Mouse (Mus musculus) myocyte (in vitro differentiated cells): ENCODE measurements around the gene Smarce1. TPM values are rescaled to one million over a fixed set of nuclear protein-coding genes. Genes with fewer than 3 reads are reported as not detected.

Source experiments
- H3K27me3 ChIP-seq: one replicate; pipeline ENCODE4 v1.6.1; 2011; ENCODE audit not compliant: control insufficient read depth, insufficient read depth, insufficient read length
- H3K36me3 ChIP-seq: one replicate; pipeline ENCODE4 v1.6.1; 2011; ENCODE audit not compliant: control insufficient read depth, insufficient read depth
- H3K4me2 ChIP-seq: one replicate; pipeline ENCODE4 v1.6.1; 2011; ENCODE audit warnings: low read depth, control low read depth
- H3K4me3 ChIP-seq: one replicate; pipeline ENCODE4 v1.5.1; 2011; ENCODE audit warnings: mild to moderate bottlenecking, control low read depth, moderate library complexity
- H3K79me2 ChIP-seq: one replicate; pipeline ENCODE4 v1.6.1; 2011; ENCODE audit not compliant: control insufficient read depth, insufficient read depth
- H3ac ChIP-seq: one replicate; pipeline ENCODE4 v1.6.1; 2011; ENCODE audit not compliant: control insufficient read depth, insufficient read length
- CEBPB ChIP-seq: IDR thresholded peaks from 2 replicates; pipeline ENCODE4 v1.6.1; 2011; ENCODE audit warnings: mild to moderate bottlenecking, moderate library complexity; ENCODE audit not compliant: poor library complexity, insufficient read depth, severe bottlenecking
- E2F4 ChIP-seq: IDR thresholded peaks from one replicate; pipeline ENCODE4 v1.6.1; 2011; ENCODE audit warnings: mild to moderate bottlenecking, control low read depth, moderate library complexity; ENCODE audit not compliant: insufficient read depth
- MAX ChIP-seq: IDR thresholded peaks from one replicate; pipeline ENCODE4 v1.6.1; 2011; ENCODE audit warnings: low read depth, mild to moderate bottlenecking, control low read depth
- MYOD1 ChIP-seq, 3 experiments: IDR thresholded peaks; one replicate each; pipeline ENCODE4 v1.6.1; 2011; ENCODE audit warnings: control low read depth in 2 of 3, low read depth in 2 of 3, mild to moderate bottlenecking in 2 of 3, moderate library complexity in 1 of 3; ENCODE audit not compliant: insufficient read length in 2 of 3, control insufficient read depth in 1 of 3
- MYOG ChIP-seq, 3 experiments: IDR thresholded peaks; one replicate each; pipeline ENCODE4 v1.6.1; 2011; ENCODE audit warnings: control low read depth in 2 of 3, low read depth in 2 of 3, mild to moderate bottlenecking in 2 of 3; ENCODE audit not compliant: insufficient read length in 2 of 3, control insufficient read depth in 1 of 3, insufficient read depth in 1 of 3
- POLR2A ChIP-seq: IDR thresholded peaks from one replicate; pipeline ENCODE4 v1.6.1; 2011; ENCODE audit warnings: low read depth, mild to moderate bottlenecking, control low read depth, moderate library complexity; ENCODE audit not compliant: insufficient read length
- POLR2AphosphoS2 ChIP-seq: IDR thresholded peaks from one replicate; pipeline ENCODE4 v1.6.1; 2011; ENCODE audit warnings: low read depth, control low read depth; ENCODE audit not compliant: insufficient read length
- REST ChIP-seq: IDR thresholded peaks from one replicate; pipeline ENCODE4 v1.6.1; 2011; ENCODE audit warnings: mild to moderate bottlenecking, control low read depth, moderate library complexity; ENCODE audit not compliant: insufficient read depth, insufficient read length
- SRF ChIP-seq: IDR thresholded peaks from one replicate; pipeline ENCODE4 v1.6.1; 2011; ENCODE audit warnings: low read depth; ENCODE audit not compliant: control insufficient read depth, insufficient read length
- TCF12 ChIP-seq: IDR thresholded peaks from one replicate; pipeline ENCODE4 v1.6.1; 2011; ENCODE audit warnings: mild to moderate bottlenecking, control low read depth; ENCODE audit not compliant: poor library complexity, insufficient read depth, severe bottlenecking
- TCF3 ChIP-seq: IDR thresholded peaks from one replicate; pipeline ENCODE4 v1.6.1; 2011; ENCODE audit warnings: low read depth, control low read depth; ENCODE audit not compliant: insufficient read length
- USF1 ChIP-seq: IDR thresholded peaks from one replicate; pipeline ENCODE4 v1.6.1; 2011; ENCODE audit warnings: low read depth, mild to moderate bottlenecking, control low read depth, moderate library complexity
- polyA plus RNA-seq: library from polyadenylated mRNA; unstranded; fragments of >200 nt; fragmentation: generic; extraction: Trizol; gene quantifications from one replicate; pipeline ENCODE4 v1.2.1, GENCODE M21; 2012; ENCODE audit warnings: missing spikeins

Smarce1 gene
- polyA plus RNA-seq, 1 experiment: 90.3 TPM

- Histone ChIP-seq H3K4me3 (no peak overlapping the region), H3K79me2 (no peaks in the 10 kb centered on the region), H3K36me3 (no peaks in the 10 kb centered on the region), H3K27me3 (peaks cover 69% of the 10 kb centered on the region), H3K4me2 (no peak overlapping the region), H3ac (no peak overlapping the region)
- no peak for TF ChIP-seq POLR2AphosphoS2
- no peak for TF ChIP-seq MAX
- TF ChIP-seq E2F4: no peak
- TF ChIP-seq TCF3: no peak
- no peak for TF ChIP-seq MYOD1 (IDR thresholded peaks at IDR 0.05; ENCODE audit: control insufficient read depth in 1 of 3, insufficient read length in 2 of 3, low read depth in 2 of 3)
- TF ChIP-seq MYOG (IDR thresholded peaks at IDR 0.05; ENCODE audit: control insufficient read depth in 1 of 3, insufficient read depth in 1 of 3, insufficient read length in 2 of 3, low read depth in 2 of 3): no peak
- no peak for TF ChIP-seq REST
- TF ChIP-seq TCF12: no peak
- no peak for TF ChIP-seq SRF
- TF ChIP-seq POLR2A: no peak
- no peak for TF ChIP-seq USF1
- TF ChIP-seq CEBPB: no peak
These were observed 44.0 kb downstream of the Smarce1 start for GRCm38 (mm10) chr11:99186836-99187235.

- peak overlapping the region; percentile 6 for H3K4me2 ChIP-seq
- no peak overlapping the region for H3ac ChIP-seq
- no peak for TF ChIP-seq MAX
- no peak for TF ChIP-seq SRF
- H3K36me3 ChIP-seq: no peaks in the 10 kb centered on the region
- H3K27me3 ChIP-seq: peaks cover 41% of the 10 kb centered on the region
- H3K4me3 ChIP-seq: no peak overlapping the region
- H3K79me2 ChIP-seq: no peaks in the 10 kb centered on the region
These were observed 48.2 kb downstream of the Smarce1 start for GRCm38 (mm10) chr11:99182575-99182974.

- Histone ChIP-seq H3K79me2 (no peaks in the 10 kb centered on the region), H3K4me3 (no peak overlapping the region), H3K4me2 (no peak overlapping the region), H3K27me3 (peaks cover 32% of the 10 kb centered on the region), H3ac (no peak overlapping the region), H3K36me3 (no peaks in the 10 kb centered on the region)
- no peak for TF ChIP-seq REST
- no peak for TF ChIP-seq TCF12
- no peak for TF ChIP-seq POLR2A
- TF ChIP-seq USF1: no peak
- no peak for TF ChIP-seq E2F4
- TF ChIP-seq TCF3: no peak
- TF ChIP-seq MYOG (IDR thresholded peaks at IDR 0.05; ENCODE audit: control insufficient read depth in 1 of 3, insufficient read depth in 1 of 3, insufficient read length in 2 of 3, low read depth in 2 of 3): no peak
- TF ChIP-seq MAX: no peak
- no peak for TF ChIP-seq CEBPB
- TF ChIP-seq POLR2AphosphoS2: no peak
- TF ChIP-seq MYOD1 (IDR thresholded peaks at IDR 0.05; ENCODE audit: control insufficient read depth in 1 of 3, insufficient read length in 2 of 3, low read depth in 2 of 3): no peak
- no peak for TF ChIP-seq SRF
These were observed 50.7 kb downstream of the Smarce1 start for GRCm38 (mm10) chr11:99180071-99180470.

GRCm38 (mm10) chr11:99177925-99178198, 53.0 kb downstream of the Smarce1 start:
- TF ChIP-seq E2F4 (no peak), MYOD1 (IDR thresholded peaks at IDR 0.05; ENCODE audit: control insufficient read depth in 1 of 3, insufficient read length in 2 of 3, low read depth in 2 of 3) (no peak), MYOG (IDR thresholded peaks at IDR 0.05; ENCODE audit: control insufficient read depth in 1 of 3, insufficient read depth in 1 of 3, insufficient read length in 2 of 3, low read depth in 2 of 3) (no peak), TCF12 (no peak), POLR2AphosphoS2 (no peak), USF1 (no peak), MAX (no peak), CEBPB (no peak), REST (no peak), POLR2A (no peak), TCF3 (no peak), SRF (no peak)
- no peak overlapping the region for H3K4me3 ChIP-seq
- no peak overlapping the region for H3K4me2 ChIP-seq
- H3K79me2 ChIP-seq: no peaks in the 10 kb centered on the region
- H3ac ChIP-seq: no peak overlapping the region
- H3K36me3 ChIP-seq: no peaks in the 10 kb centered on the region
- H3K27me3 ChIP-seq: peaks cover 19% of the 10 kb centered on the region

DNA sequence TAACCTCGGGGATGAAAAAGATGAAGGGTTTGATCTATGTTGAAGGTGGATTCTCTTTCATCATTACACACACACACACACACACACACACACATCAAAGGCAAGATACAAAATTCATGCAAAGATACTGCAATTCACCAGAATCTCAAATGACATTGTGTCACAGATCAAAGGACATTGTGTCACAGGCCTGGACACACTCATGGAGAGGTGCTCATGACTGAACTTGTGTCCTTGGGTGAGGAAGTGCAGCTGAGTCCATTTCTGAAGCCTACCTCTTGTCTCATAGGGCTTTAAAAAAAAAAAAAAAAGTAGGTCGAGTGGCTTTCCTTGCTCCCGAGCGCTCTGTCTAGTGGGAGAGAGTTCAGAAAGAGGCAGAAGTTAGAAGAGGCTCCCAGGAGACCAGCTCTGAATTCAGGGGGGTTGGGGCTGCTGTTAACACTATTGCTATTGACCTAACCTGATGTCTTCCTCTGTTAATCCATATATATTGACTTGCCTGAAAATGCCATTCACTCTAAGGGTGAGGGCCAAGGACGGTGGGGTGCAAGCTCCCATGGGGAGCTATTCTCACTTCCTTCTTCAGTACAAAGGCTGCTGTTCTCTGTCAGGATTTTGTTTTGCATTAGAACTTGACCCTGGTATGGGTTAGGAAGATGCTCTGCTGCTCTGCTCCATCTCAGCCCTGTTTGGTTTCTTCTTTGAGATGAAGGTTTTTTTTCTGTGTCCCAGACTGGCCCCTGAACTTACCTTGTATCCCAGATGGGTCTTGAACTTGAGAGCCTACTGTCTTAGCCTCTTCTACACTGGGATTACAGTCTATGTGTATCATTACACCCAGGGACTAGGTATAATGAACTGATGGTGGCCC, 53.5 kb downstream of the Smarce1 start:
- H3K27me3 ChIP-seq: peaks cover 15% of the 10 kb centered on the region
- no peak overlapping the region for H3ac ChIP-seq
- H3K4me2 ChIP-seq: no peak overlapping the region
- no peak for TF ChIP-seq MAX
- no peak for TF ChIP-seq POLR2A
- no peak for TF ChIP-seq USF1
- no peak for TF ChIP-seq REST
- no peak for TF ChIP-seq TCF12
- no peak for TF ChIP-seq TCF3
- TF ChIP-seq POLR2AphosphoS2: no peak
- no peak for TF ChIP-seq MYOG (IDR thresholded peaks at IDR 0.05; ENCODE audit: control insufficient read depth in 1 of 3, insufficient read depth in 1 of 3, insufficient read length in 2 of 3, low read depth in 2 of 3)
- no peak for TF ChIP-seq CEBPB
- TF ChIP-seq MYOD1 (IDR thresholded peaks at IDR 0.05; ENCODE audit: control insufficient read depth in 1 of 3, insufficient read length in 2 of 3, low read depth in 2 of 3): no peak
- no peak for TF ChIP-seq SRF
- TF ChIP-seq E2F4: no peak
- H3K4me3 ChIP-seq: no peak overlapping the region
- no peaks in the 10 kb centered on the region for H3K79me2 ChIP-seq
- H3K36me3 ChIP-seq: no peaks in the 10 kb centered on the region
